Mouse (Mus musculus) embryonic facial prominence, embryonic 14.5 days (tissue): ENCODE measurements around the gene Mns1. TPM values are rescaled to one million over a fixed set of nuclear protein-coding genes. Genes with fewer than 3 reads are reported as not detected.

Experiments
- ATAC-seq: fragments of 200-750 bp; cut with Nextera tagmentation; 2 replicates; pipeline ENCODE4 v1.8.0; 2017; ENCODE audit warnings: low read depth, moderate number of reproducible peaks, moderate TSS enrichment
- DNase-seq: peaks from one replicate; pipeline ENCODE4 v3.0.0-alpha.2; 2015; ENCODE audit warnings: low spot score
- H3K27ac ChIP-seq: fragments of 300-500 bp; sonication (generic); replicated peaks from 2 replicates; pipeline ENCODE4 v1.5.1; 2014; ENCODE audit warnings: low read depth, mild to moderate bottlenecking, low read length, moderate library complexity
- H3K27me3 ChIP-seq: fragments of 300-500 bp; sonication (generic); replicated peaks from 2 replicates; pipeline ENCODE4 v1.6.1; 2014; ENCODE audit warnings: low read length; ENCODE audit not compliant: control insufficient read depth, insufficient read depth
- H3K36me3 ChIP-seq: fragments of 300-500 bp; sonication (generic); 2 replicates; pipeline ENCODE4 v1.6.1; 2014; ENCODE audit warnings: low read length, mixed read lengths; ENCODE audit not compliant: control insufficient read depth, insufficient read depth
- H3K4me1 ChIP-seq: fragments of 300-500 bp; sonication (generic); 2 replicates; pipeline ENCODE4 v1.6.1; 2014; ENCODE audit warnings: antibody characterized with exemption, low read length; ENCODE audit not compliant: control insufficient read depth, insufficient read depth
- H3K4me2 ChIP-seq: fragments of 300-500 bp; sonication (generic); 2 replicates; pipeline ENCODE4 v1.6.1; 2014; ENCODE audit warnings: low read depth, mild to moderate bottlenecking, low read length, moderate library complexity, mixed read lengths
- H3K4me3 ChIP-seq: fragments of 300-500 bp; sonication (generic); 2 replicates; pipeline ENCODE4 v1.5.1; 2014; ENCODE audit warnings: low read depth, mild to moderate bottlenecking, low read length
- H3K9ac ChIP-seq: fragments of 300-500 bp; sonication (generic); 2 replicates; pipeline ENCODE4 v1.6.1; 2014; ENCODE audit warnings: low read depth, mild to moderate bottlenecking, low read length, moderate library complexity, mixed read lengths
- H3K9me3 ChIP-seq: fragments of 300-500 bp; sonication (generic); 2 replicates; pipeline ENCODE4 v1.6.1; 2016; ENCODE audit warnings: low read length; ENCODE audit not compliant: control insufficient read depth
- WGBS: fragments of 180-500 bp; shearing (Covaris S2); extraction: QIAGEN DNeasy Blood & Tissue Kit; methylation state at CpG from one replicate; pipeline ENCODE4 v1.1.7; 2014; 5-methylcytosine and 5-hydroxymethylcytosine counted together
- polyA plus RNA-seq: library from polyadenylated mRNA; unstranded; fragments of >200 nt; fragmentation: Nextera tagmentation; extraction: Ambion mirVana; gene quantifications from 2 replicates; pipeline ENCODE4 v1.2.1, GENCODE M21; 2014

Mns1 gene
- polyA plus RNA-seq, 1 experiment from 2014 or later, result 24.3 TPM

GRCm38 (mm10) chr9:72469851-72470250, 32.0 kb downstream of the Mns1 start:
- H3K4me1 ChIP-seq, result no peaks in the 10 kb centered on the region
- 97% methylated on average over 1 of the region's 1 CpGs for WGBS
- no peak for ATAC-seq
- no peak overlapping the region for H3K4me3 ChIP-seq
- no peaks in the 10 kb centered on the region for H3K27me3 ChIP-seq
- no peak overlapping the region for H3K9ac ChIP-seq
- H3K36me3 ChIP-seq, result peaks cover 20% of the 10 kb centered on the region
- no peak overlapping the region for H3K27ac ChIP-seq
- no peaks in the 10 kb centered on the region for H3K9me3 ChIP-seq
- no peak overlapping the region for H3K4me2 ChIP-seq
- no peak for DNase-seq

GRCm38 (mm10) chr9:72475511-72475910, 37.7 kb downstream of the Mns1 start:
- Histone ChIP-seq H3K27ac (no peak overlapping the region), H3K4me3 (no peak overlapping the region), H3K9me3 (no peaks in the 10 kb centered on the region), H3K9ac (no peak overlapping the region), H3K4me1 (no peaks in the 10 kb centered on the region), H3K36me3 (peaks cover 42% of the 10 kb centered on the region), H3K27me3 (no peaks in the 10 kb centered on the region), H3K4me2 (no peak overlapping the region)
- 64% methylated on average over 9 of the region's 9 CpGs for WGBS
- peak; percentile 42 for DNase-seq
- ATAC-seq, result no peak

GRCm38 (mm10) chr9:72477306-72477705, 39.5 kb downstream of the Mns1 start:
- no peak for ATAC-seq
- 71% methylated on average over 6 of the region's 6 CpGs for WGBS

GRCm38 (mm10) chr9:72479276-72479675, 41.5 kb downstream of the Mns1 start:
- H3K4me2 ChIP-seq, result no peak overlapping the region
- 100% methylated on average over 1 of the region's 1 CpGs for WGBS
- H3K27me3 ChIP-seq, result no peaks in the 10 kb centered on the region
- no peaks in the 10 kb centered on the region for H3K9me3 ChIP-seq
- no peak for DNase-seq
- H3K36me3 ChIP-seq, result peaks cover 38% of the 10 kb centered on the region; the same call in 1 of the 2 replicates
- no peak overlapping the region for H3K9ac ChIP-seq
- H3K27ac ChIP-seq, result no peak overlapping the region
- no peak overlapping the region for H3K4me3 ChIP-seq
- ATAC-seq, result no peak
- no peaks in the 10 kb centered on the region for H3K4me1 ChIP-seq

More at GRCm38 (mm10) chr9:72477306-72477705, 39.5 kb downstream of the Mns1 start:
- no peaks in the 10 kb centered on the region for H3K9me3 ChIP-seq
- H3K4me3 ChIP-seq, result no peak overlapping the region
- no peak for DNase-seq
- no peaks in the 10 kb centered on the region for H3K4me1 ChIP-seq
- peaks cover 49% of the 10 kb centered on the region for H3K36me3 ChIP-seq
- no peak overlapping the region for H3K4me2 ChIP-seq
- H3K27me3 ChIP-seq, result no peaks in the 10 kb centered on the region
- no peak overlapping the region for H3K9ac ChIP-seq
- H3K27ac ChIP-seq, result no peak overlapping the region

- no peak for ATAC-seq
- DNase-seq, result no peak
- no peak overlapping the region for H3K9ac ChIP-seq
- H3K4me2 ChIP-seq, result no peak overlapping the region
- H3K4me1 ChIP-seq, result peaks cover 5% of the 10 kb centered on the region
- no peaks in the 10 kb centered on the region for H3K9me3 ChIP-seq
- H3K4me3 ChIP-seq, result no peak overlapping the region
- H3K27me3 ChIP-seq, result no peaks in the 10 kb centered on the region
- no peak overlapping the region for H3K27ac ChIP-seq
- peaks cover 14% of the 10 kb centered on the region; the same call in 1 of the 2 replicates for H3K36me3 ChIP-seq
These were observed 50.7 kb downstream of the Mns1 start for GRCm38 (mm10) chr9:72488523-72488922.

GRCm38 (mm10) chr9:72489131-72489530, 51.3 kb downstream of the Mns1 start:
- Histone ChIP-seq H3K9me3 (no peaks in the 10 kb centered on the region), H3K4me3 (no peak overlapping the region), H3K9ac (no peak overlapping the region), H3K27me3 (no peaks in the 10 kb centered on the region), H3K4me2 (no peak overlapping the region), H3K4me1 (peaks cover 5% of the 10 kb centered on the region), H3K36me3 (peaks cover 14% of the 10 kb centered on the region; the same call in 1 of the 2 replicates), H3K27ac (no peak overlapping the region)
- no peak for ATAC-seq
- 88% methylated on average over 5 of the region's 5 CpGs for WGBS
- no peak for DNase-seq

GRCm38 (mm10) chr9:72491559-72492193, 53.9 kb downstream of the Mns1 start:
- H3K27ac ChIP-seq, result peak overlapping the region; percentile 80
- under 1% methylated on average over 32 of the region's 32 CpGs for WGBS

GRCm38 (mm10) chr9:72492194-72492565, 54.4 kb downstream of the Mns1 start, which contains the start of gene Tex9:
Gene Tex9, minus strand, starts transcription at chr9:72492212.
- peak; percentile 66 for ATAC-seq

More at GRCm38 (mm10) chr9:72491559-72492193, 53.9 kb downstream of the Mns1 start:
- Histone ChIP-seq H3K4me1 (peaks cover 5% of the 10 kb centered on the region), H3K4me3 (peak overlapping the region; percentile 64), H3K9ac (peak overlapping the region; percentile 75), H3K27me3 (no peaks in the 10 kb centered on the region), H3K4me2 (peak overlapping the region; percentile 73), H3K36me3 (peaks cover 9% of the 10 kb centered on the region; the same call in 1 of the 2 replicates), H3K9me3 (no peaks in the 10 kb centered on the region)
- DNase-seq (peak; percentile 93), ATAC-seq (peak; percentile 99)

GRCm38 (mm10) chr9:72493465-72493864, 55.7 kb downstream of the Mns1 start:
- H3K27ac ChIP-seq, result no peak overlapping the region
- no peak for DNase-seq
- no peak for ATAC-seq
- H3K36me3 ChIP-seq, result no peaks in the 10 kb centered on the region
- no peaks in the 10 kb centered on the region for H3K27me3 ChIP-seq
- WGBS, result 84% methylated on average over 2 of the region's 2 CpGs
- peaks cover 5% of the 10 kb centered on the region for H3K4me1 ChIP-seq
- no peak overlapping the region for H3K4me2 ChIP-seq
- no peak overlapping the region for H3K9ac ChIP-seq
- no peaks in the 10 kb centered on the region for H3K9me3 ChIP-seq
- no peak overlapping the region for H3K4me3 ChIP-seq

More at GRCm38 (mm10) chr9:72492194-72492565, 54.4 kb downstream of the Mns1 start, which contains the start of gene Tex9:
- 16% methylated on average over 6 of the region's 6 CpGs for WGBS
- H3K27ac ChIP-seq, result peak within 1 kb of the TSS; percentile 80
- H3K9ac ChIP-seq, result peak within 1 kb of the TSS; percentile 75
- peak within 1 kb of the TSS; percentile 64 for H3K4me3 ChIP-seq
- H3K9me3 ChIP-seq, result no peaks in the 10 kb centered on the region
- DNase-seq, result peak; percentile 25
- peaks cover 4% of the 10 kb centered on the region; the same call in 1 of the 2 replicates for H3K36me3 ChIP-seq
- no peaks in the 10 kb centered on the region for H3K27me3 ChIP-seq
- peaks cover 5% of the 10 kb centered on the region for H3K4me1 ChIP-seq
- H3K4me2 ChIP-seq, result peak within 1 kb of the TSS; percentile 73
